9 mouse cellular contexts compared by ENCODE assay signal in genomic region chr1:171390101-171390500, GRCm38 (mm10). TPM values are rescaled to one million over a fixed set of nuclear protein-coding genes. Genes with fewer than 3 reads are reported as not detected.
A peak's percentile ranks its signal among the peaks of the same experiment; 100 is the strongest.
DNase-seq lines count a peak whose midpoint lies in the region; ATAC-seq and TF ChIP-seq lines count a peak whose summit lies in the region.
"Had no signal": no experiment of that assay in that cellular context is flagged by ENCODE, and none has a peak within 500 bp of the region (broad histone marks: within the 10 kb centered on the region; RNA-seq: fewer than 3 reads in every experiment).

No protein-coding gene starts in this region.

- no peak overlapping the region for H3K4me2 ChIP-seq in midbrain, embryonic 15.5 days
- no peak overlapping the region for H3K4me2 ChIP-seq in kidney, embryonic 14.5 days (replicated peaks; ENCODE audit: low read depth, low read length)
- H3K4me2 ChIP-seq: limb, embryonic 12.5 days had no signal

- no peaks in the 10 kb centered on the region for H3K36me3 ChIP-seq in E14TG2a.4 (ENCODE audit: insufficient read depth, low read length)
- H3K36me3 ChIP-seq in midbrain, embryonic 15.5 days (replicated peaks) = no peaks in the 10 kb centered on the region
- H3K36me3 ChIP-seq in kidney, embryonic 14.5 days (ENCODE audit: control insufficient read depth, insufficient read depth, low read length) = no peaks in the 10 kb centered on the region
- H3K36me3 ChIP-seq: limb, embryonic 12.5 days had no signal

- no peak for TF ChIP-seq POLR2A in bone marrow macrophage, adult 2 months (IDR thresholded peaks at IDR 0.05; ENCODE audit: borderline replicate concordance, low read depth, low read length)
- no peak for TF ChIP-seq POLR2A in lung, adult 2 months (IDR thresholded peaks at IDR 0.05; ENCODE audit: borderline replicate concordance, extremely low read depth, low read depth, low read length)

- no peak for ATAC-seq in midbrain, embryonic 15.5 days (replicated peaks)
- no peak for ATAC-seq in kidney, embryonic 14.5 days (ENCODE audit: low FRiP score, low TSS enrichment)

- H3K27ac ChIP-seq in bone marrow macrophage, adult 2 months (ENCODE audit: insufficient read depth, low read depth, low read length) = peak overlapping the region; percentile 96
- H3K27ac ChIP-seq in midbrain, embryonic 15.5 days = no peak overlapping the region
- no peak overlapping the region for H3K27ac ChIP-seq in kidney, embryonic 14.5 days (ENCODE audit: low read depth, low read length)
- H3K27ac ChIP-seq: limb, embryonic 12.5 days had no signal

- H3K4me3 ChIP-seq in E14TG2a.4 (replicated peaks; ENCODE audit: low read length) = peak overlapping the region; percentile 69
- H3K4me3 ChIP-seq in bone marrow macrophage, adult 2 months (ENCODE audit: insufficient read depth, low read length) = peak overlapping the region; percentile 85
- H3K4me3 ChIP-seq in lung, adult 2 months (replicated peaks; ENCODE audit: extremely low read depth, low read depth, low read length) = peak overlapping the region; percentile 43
- H3K4me3 ChIP-seq in midbrain, embryonic 15.5 days = no peak overlapping the region
- no peak overlapping the region for H3K4me3 ChIP-seq in kidney, embryonic 14.5 days (ENCODE audit: low read length)
- H3K4me3 ChIP-seq: limb, embryonic 12.5 days had no signal

- peaks cover 6% of the 10 kb centered on the region; the same call in 1 of the 2 replicates for H3K27me3 ChIP-seq in E14TG2a.4 (ENCODE audit: insufficient read depth, low read length)
- no peaks in the 10 kb centered on the region for H3K27me3 ChIP-seq in midbrain, embryonic 15.5 days (replicated peaks)
- no peaks in the 10 kb centered on the region for H3K27me3 ChIP-seq in kidney, embryonic 14.5 days (ENCODE audit: control insufficient read depth, insufficient read depth, low read length)

- no peaks in the 10 kb centered on the region for H3K9me3 ChIP-seq in E14TG2a.4 (ENCODE audit: low read length)
- no peaks in the 10 kb centered on the region for H3K9me3 ChIP-seq in midbrain, embryonic 15.5 days
- no peaks in the 10 kb centered on the region for H3K9me3 ChIP-seq in kidney, embryonic 14.5 days (ENCODE audit: control insufficient read depth, low read length)
- H3K9me3 ChIP-seq: limb, embryonic 12.5 days had no signal

- TF ChIP-seq CTCF in E14TG2a.4 (conservative IDR thresholded peaks at IDR 0.05; ENCODE audit: low read length) = no peak
- TF ChIP-seq CTCF in bone marrow macrophage, adult 2 months (IDR thresholded peaks at IDR 0.05; ENCODE audit: low read depth, low read length) = no peak
- no peak for TF ChIP-seq CTCF in lung, adult 2 months (IDR thresholded peaks at IDR 0.05; ENCODE audit: insufficient read depth, low read length)

- no peak for DNase-seq in lung, adult 2 months
- peak; percentile 72 to 82 for DNase-seq in spleen, postnatal 4 days (ENCODE audit: low spot score in 2 of 2)
- no peak for DNase-seq in ovary, postnatal 36 days (ENCODE audit: low spot score)
- DNase-seq: cerebellum, adult 9-10 months had no signal

- H3K9ac ChIP-seq in midbrain, embryonic 15.5 days = no peak overlapping the region
- no peak overlapping the region for H3K9ac ChIP-seq in kidney, embryonic 14.5 days (ENCODE audit: low read depth, low read length)
- H3K9ac ChIP-seq: limb, embryonic 12.5 days had no signal

- 56% methylated on average over 4 of the region's 4 CpGs for WGBS in lung, adult 2 months
- 83% methylated on average over 4 of the region's 4 CpGs for WGBS in midbrain, embryonic 15.5 days
- WGBS in kidney, embryonic 14.5 days = 80% methylated on average over 4 of the region's 4 CpGs

- peaks cover 52% of the 10 kb centered on the region for H3K4me1 ChIP-seq in E14TG2a.4 (replicated peaks; ENCODE audit: low read depth, low read length)
- peaks cover 38% of the 10 kb centered on the region for H3K4me1 ChIP-seq in bone marrow macrophage, adult 2 months (ENCODE audit: control insufficient read depth, insufficient read depth, low read length)
- H3K4me1 ChIP-seq in lung, adult 2 months (ENCODE audit: control insufficient read depth, insufficient read depth, low read length) = no peaks in the 10 kb centered on the region
- H3K4me1 ChIP-seq in midbrain, embryonic 15.5 days = no peaks in the 10 kb centered on the region
- H3K4me1 ChIP-seq in kidney, embryonic 14.5 days (ENCODE audit: control insufficient read depth, insufficient read depth, low read length) = no peaks in the 10 kb centered on the region

RNA-seq across cellular contexts. Expression of gene Arhgap30, which starts 1.3 kb away (rescaled TPM):
- polyA plus RNA-seq in bone marrow macrophage, adult 2 months (2012; ENCODE audit: insufficient read depth, insufficient read length, missing spikeins) = 178 and 182 TPM in 2 replicates
- 11.6 and 17.5 TPM in 2 replicates for polyA plus RNA-seq in lung, adult 2 months (2012; rRNA removed)
- 0.66 and 0.87 TPM in 2 replicates for polyA plus RNA-seq in midbrain, embryonic 15.5 days (2015; fragmentation: Nextera tagmentation; extraction: Ambion mirVana)
- 0.69 and 0.81 TPM in 2 replicates for polyA plus RNA-seq in kidney, embryonic 14.5 days (2014; fragmentation: Nextera tagmentation; extraction: Ambion mirVana)

RNA-seq across cellular contexts. Expression of gene Nectin4, which starts 20.2 kb away (rescaled TPM):
- polyA plus RNA-seq in bone marrow macrophage, adult 2 months (2012; ENCODE audit: insufficient read depth, insufficient read length, missing spikeins) = 9.7 and 11.5 TPM in 2 replicates
- polyA plus RNA-seq in lung, adult 2 months (2012; rRNA removed) = 10.3 and 19.2 TPM in 2 replicates
- polyA plus RNA-seq in midbrain, embryonic 15.5 days (2015; fragmentation: Nextera tagmentation; extraction: Ambion mirVana) = 3.1 and 3.6 TPM in 2 replicates
- 1.0 and 2.6 TPM in 2 replicates for polyA plus RNA-seq in kidney, embryonic 14.5 days (2014; fragmentation: Nextera tagmentation; extraction: Ambion mirVana)

RNA-seq across cellular contexts. Expression of gene Usf1, which starts 21.0 kb away (rescaled TPM):
- 94.4 and 98.8 TPM in 2 replicates for polyA plus RNA-seq in bone marrow macrophage, adult 2 months (2012; ENCODE audit: insufficient read depth, insufficient read length, missing spikeins)
- 95.3 and 107 TPM in 2 replicates for polyA plus RNA-seq in lung, adult 2 months (2012; rRNA removed)
- polyA plus RNA-seq in midbrain, embryonic 15.5 days (2015; fragmentation: Nextera tagmentation; extraction: Ambion mirVana) = 205 and 216 TPM in 2 replicates
- polyA plus RNA-seq in kidney, embryonic 14.5 days (2014; fragmentation: Nextera tagmentation; extraction: Ambion mirVana) = 85.4 and 86.4 TPM in 2 replicates

RNA-seq across cellular contexts. Expression of gene Tstd1, which starts 28.6 kb away (rescaled TPM):
- 7.7 and 16.7 TPM in 2 replicates for polyA plus RNA-seq in bone marrow macrophage, adult 2 months (2012; ENCODE audit: insufficient read depth, insufficient read length, missing spikeins)
- polyA plus RNA-seq in lung, adult 2 months (2012; rRNA removed) = 8.9 and 16.2 TPM in 2 replicates
- 8.4 and 8.8 TPM in 2 replicates for polyA plus RNA-seq in midbrain, embryonic 15.5 days (2015; fragmentation: Nextera tagmentation; extraction: Ambion mirVana)
- polyA plus RNA-seq in kidney, embryonic 14.5 days (2014; fragmentation: Nextera tagmentation; extraction: Ambion mirVana) = 2.2 and 4.0 TPM in 2 replicates

RNA-seq across cellular contexts. Expression of gene Klhdc9, which starts 29.5 kb away (rescaled TPM):
- polyA plus RNA-seq in bone marrow macrophage, adult 2 months (2012; ENCODE audit: insufficient read depth, insufficient read length, missing spikeins) = not detected in 2 replicates
- polyA plus RNA-seq in lung, adult 2 months (2012; rRNA removed) = 1.9 and 3.4 TPM in 2 replicates
- 3.3 and 4.5 TPM in 2 replicates for polyA plus RNA-seq in midbrain, embryonic 15.5 days (2015; fragmentation: Nextera tagmentation; extraction: Ambion mirVana)
- 2.2 and 2.4 TPM in 2 replicates for polyA plus RNA-seq in kidney, embryonic 14.5 days (2014; fragmentation: Nextera tagmentation; extraction: Ambion mirVana)

Comparison
In these comparisons a context has a peak if more than half of its experiments do, and no peak if none do; other contexts are left out.
1. H3K4me3 ChIP-seq: peak in E14TG2a.4 (single experiment), bone marrow macrophage, adult 2 months (single experiment) and lung, adult 2 months (single experiment); none in midbrain, embryonic 15.5 days (single experiment) and kidney, embryonic 14.5 days (single experiment).
2. DNase-seq: peak in spleen, postnatal 4 days (2 of 2); none in lung, adult 2 months (single experiment) and ovary, postnatal 36 days (single experiment).